Mouse (Mus musculus) myocyte (in vitro differentiated cells): ENCODE measurements at regions not wholly inside any gene's neighbourhood (a gene's known extent, or its start where the extent isn't known, plus 50 kb on each side); places are given as distances from the start of the nearest gene placed in this dataset.

ENCODE experiments used
- H3K27me3 ChIP-seq: one replicate; pipeline ENCODE4 v1.6.1; 2011; ENCODE audit not compliant: control insufficient read depth, insufficient read depth, insufficient read length
- H3K36me3 ChIP-seq: one replicate; pipeline ENCODE4 v1.6.1; 2011; ENCODE audit not compliant: control insufficient read depth, insufficient read depth
- H3K4me2 ChIP-seq: one replicate; pipeline ENCODE4 v1.6.1; 2011; ENCODE audit warnings: low read depth, control low read depth
- H3K4me3 ChIP-seq: one replicate; pipeline ENCODE4 v1.5.1; 2011; ENCODE audit warnings: mild to moderate bottlenecking, control low read depth, moderate library complexity
- H3K79me2 ChIP-seq: one replicate; pipeline ENCODE4 v1.6.1; 2011; ENCODE audit not compliant: control insufficient read depth, insufficient read depth
- H3ac ChIP-seq: one replicate; pipeline ENCODE4 v1.6.1; 2011; ENCODE audit not compliant: control insufficient read depth, insufficient read length
- CEBPB ChIP-seq: IDR thresholded peaks from 2 replicates; pipeline ENCODE4 v1.6.1; 2011; ENCODE audit warnings: mild to moderate bottlenecking, moderate library complexity; ENCODE audit not compliant: poor library complexity, insufficient read depth, severe bottlenecking
- E2F4 ChIP-seq: IDR thresholded peaks from one replicate; pipeline ENCODE4 v1.6.1; 2011; ENCODE audit warnings: mild to moderate bottlenecking, control low read depth, moderate library complexity; ENCODE audit not compliant: insufficient read depth
- MAX ChIP-seq: IDR thresholded peaks from one replicate; pipeline ENCODE4 v1.6.1; 2011; ENCODE audit warnings: low read depth, mild to moderate bottlenecking, control low read depth
- MYOD1 ChIP-seq, 3 experiments: IDR thresholded peaks; one replicate each; pipeline ENCODE4 v1.6.1; 2011; ENCODE audit warnings: control low read depth in 2 of 3, low read depth in 2 of 3, mild to moderate bottlenecking in 2 of 3, moderate library complexity in 1 of 3; ENCODE audit not compliant: insufficient read length in 2 of 3, control insufficient read depth in 1 of 3
- MYOG ChIP-seq, 3 experiments: IDR thresholded peaks; one replicate each; pipeline ENCODE4 v1.6.1; 2011; ENCODE audit warnings: control low read depth in 2 of 3, low read depth in 2 of 3, mild to moderate bottlenecking in 2 of 3; ENCODE audit not compliant: insufficient read length in 2 of 3, control insufficient read depth in 1 of 3, insufficient read depth in 1 of 3
- POLR2A ChIP-seq: IDR thresholded peaks from one replicate; pipeline ENCODE4 v1.6.1; 2011; ENCODE audit warnings: low read depth, mild to moderate bottlenecking, control low read depth, moderate library complexity; ENCODE audit not compliant: insufficient read length
- POLR2AphosphoS2 ChIP-seq: IDR thresholded peaks from one replicate; pipeline ENCODE4 v1.6.1; 2011; ENCODE audit warnings: low read depth, control low read depth; ENCODE audit not compliant: insufficient read length
- REST ChIP-seq: IDR thresholded peaks from one replicate; pipeline ENCODE4 v1.6.1; 2011; ENCODE audit warnings: mild to moderate bottlenecking, control low read depth, moderate library complexity; ENCODE audit not compliant: insufficient read depth, insufficient read length
- SRF ChIP-seq: IDR thresholded peaks from one replicate; pipeline ENCODE4 v1.6.1; 2011; ENCODE audit warnings: low read depth; ENCODE audit not compliant: control insufficient read depth, insufficient read length
- TCF12 ChIP-seq: IDR thresholded peaks from one replicate; pipeline ENCODE4 v1.6.1; 2011; ENCODE audit warnings: mild to moderate bottlenecking, control low read depth; ENCODE audit not compliant: poor library complexity, insufficient read depth, severe bottlenecking
- TCF3 ChIP-seq: IDR thresholded peaks from one replicate; pipeline ENCODE4 v1.6.1; 2011; ENCODE audit warnings: low read depth, control low read depth; ENCODE audit not compliant: insufficient read length
- USF1 ChIP-seq: IDR thresholded peaks from one replicate; pipeline ENCODE4 v1.6.1; 2011; ENCODE audit warnings: low read depth, mild to moderate bottlenecking, control low read depth, moderate library complexity

GRCm38 (mm10) chr3:9186364-9187120 is 423.3 kb downstream of the Zfp704 start:
- no peak overlapping the region for H3K4me3 ChIP-seq
- H3K79me2 ChIP-seq = no peaks in the 10 kb centered on the region
- H3ac ChIP-seq = no peak overlapping the region
- no peak overlapping the region for H3K4me2 ChIP-seq
- TF ChIP-seq MYOD1 (IDR thresholded peaks at IDR 0.05; ENCODE audit: control insufficient read depth in 1 of 3, insufficient read length in 2 of 3, low read depth in 2 of 3) (no peak), MYOG (IDR thresholded peaks at IDR 0.05; ENCODE audit: control insufficient read depth in 1 of 3, insufficient read depth in 1 of 3, insufficient read length in 2 of 3, low read depth in 2 of 3) (no peak), SRF (no peak), E2F4 (no peak), CEBPB (no peak), POLR2A (no peak), TCF12 (no peak), REST (no peak), POLR2AphosphoS2 (no peak), TCF3 (no peak), USF1 (no peak), MAX (no peak)
- no peaks in the 10 kb centered on the region for H3K27me3 ChIP-seq
- no peaks in the 10 kb centered on the region for H3K36me3 ChIP-seq

- TF ChIP-seq USF1 (no peak), MYOD1 (IDR thresholded peaks at IDR 0.05; ENCODE audit: control insufficient read depth in 1 of 3, insufficient read length in 2 of 3, low read depth in 2 of 3) (no peak), REST (no peak), E2F4 (no peak), MYOG (IDR thresholded peaks at IDR 0.05; ENCODE audit: control insufficient read depth in 1 of 3, insufficient read depth in 1 of 3, insufficient read length in 2 of 3, low read depth in 2 of 3) (no peak), CEBPB (no peak), TCF3 (no peak), POLR2A (no peak), MAX (no peak), SRF (no peak), POLR2AphosphoS2 (no peak), TCF12 (no peak)
- no peak overlapping the region for H3K4me3 ChIP-seq
- no peaks in the 10 kb centered on the region for H3K36me3 ChIP-seq
- H3ac ChIP-seq = no peak overlapping the region
- H3K4me2 ChIP-seq = no peak overlapping the region
- H3K27me3 ChIP-seq = no peaks in the 10 kb centered on the region
- no peaks in the 10 kb centered on the region for H3K79me2 ChIP-seq
These were observed 428.3 kb downstream of the Zfp704 start for GRCm38 (mm10) chr3:9181576-9181975.

GRCm38 (mm10) chr3:9179641-9180040 is 430.2 kb downstream of the Zfp704 start:
- Histone ChIP-seq H3K36me3 (no peaks in the 10 kb centered on the region), H3K27me3 (no peaks in the 10 kb centered on the region), H3K4me3 (no peak overlapping the region), H3K4me2 (no peak overlapping the region), H3ac (no peak overlapping the region), H3K79me2 (no peaks in the 10 kb centered on the region)
- TF ChIP-seq REST (no peak), MAX (no peak), MYOD1 (IDR thresholded peaks at IDR 0.05; ENCODE audit: control insufficient read depth in 1 of 3, insufficient read length in 2 of 3, low read depth in 2 of 3) (no peak), USF1 (no peak), E2F4 (no peak), POLR2A (no peak), MYOG (IDR thresholded peaks at IDR 0.05; ENCODE audit: control insufficient read depth in 1 of 3, insufficient read depth in 1 of 3, insufficient read length in 2 of 3, low read depth in 2 of 3) (no peak), SRF (no peak), CEBPB (no peak), TCF12 (no peak), POLR2AphosphoS2 (no peak), TCF3 (no peak)

- H3K4me3 ChIP-seq = peak overlapping the region; percentile 3
These were observed 435.4 kb downstream of the Zfp704 start for GRCm38 (mm10) chr3:9174517-9174832.

More at GRCm38 (mm10) chr3:9174517-9174832, 435.4 kb downstream of the Zfp704 start:
- Histone ChIP-seq H3K4me2 (peak overlapping the region; percentile 95), H3K36me3 (no peaks in the 10 kb centered on the region), H3K79me2 (no peaks in the 10 kb centered on the region), H3K27me3 (no peaks in the 10 kb centered on the region), H3ac (no peak overlapping the region)
- TF ChIP-seq TCF12 (no peak), MAX (no peak), MYOG (IDR thresholded peaks at IDR 0.05; ENCODE audit: control insufficient read depth in 1 of 3, insufficient read depth in 1 of 3, insufficient read length in 2 of 3, low read depth in 2 of 3) (no peak), REST (no peak), USF1 (no peak), E2F4 (no peak), CEBPB (no peak), SRF (no peak), POLR2AphosphoS2 (no peak), POLR2A (no peak), MYOD1 (IDR thresholded peaks at IDR 0.05; ENCODE audit: control insufficient read depth in 1 of 3, insufficient read length in 2 of 3, low read depth in 2 of 3) (no peak), TCF3 (no peak)
